Mouse (Mus musculus) liver, embryonic 13.5 days (tissue): ENCODE measurements around the gene Eif3a. TPM values are rescaled to one million over a fixed set of nuclear protein-coding genes. Genes with fewer than 3 reads are reported as not detected.

Experiments
- ATAC-seq: fragments of 200-750 bp; cut with Nextera tagmentation; 2 replicates; pipeline ENCODE4 v1.8.0; 2017; ENCODE audit warnings: low read depth, mild to moderate bottlenecking, moderate number of reproducible peaks, moderate library complexity
- DNase-seq: peaks from one replicate; pipeline ENCODE4 v3.0.0; 2022
- H3K27ac ChIP-seq: fragments of 300-500 bp; sonication (generic); 2 replicates; pipeline ENCODE4 v1.5.1; 2015; ENCODE audit warnings: moderate library complexity, mild to moderate bottlenecking, inconsistent platforms
- H3K27me3 ChIP-seq: fragments of 300-500 bp; sonication (generic); 2 replicates; pipeline ENCODE4 v1.6.1; 2015; ENCODE audit warnings: mild to moderate bottlenecking, inconsistent platforms
- H3K36me3 ChIP-seq: fragments of 300-500 bp; sonication (generic); 2 replicates; pipeline ENCODE4 v1.6.1; 2015; ENCODE audit warnings: mild to moderate bottlenecking, inconsistent platforms
- H3K4me1 ChIP-seq: fragments of 300-500 bp; sonication (generic); replicated peaks from 2 replicates; pipeline ENCODE4 v1.6.1; 2015; ENCODE audit warnings: inconsistent platforms
- H3K4me2 ChIP-seq: fragments of 300-500 bp; sonication (generic); 2 replicates; pipeline ENCODE4 v1.6.1; 2015; ENCODE audit warnings: inconsistent platforms, mild to moderate bottlenecking, moderate library complexity
- H3K4me3 ChIP-seq: fragments of 300-500 bp; sonication (generic); replicated peaks from 2 replicates; pipeline ENCODE4 v1.5.1; 2015; ENCODE audit warnings: mild to moderate bottlenecking, inconsistent platforms
- H3K9ac ChIP-seq: fragments of 300-500 bp; sonication (generic); 2 replicates; pipeline ENCODE4 v1.6.1; 2015; ENCODE audit warnings: mild to moderate bottlenecking, inconsistent platforms
- H3K9me3 ChIP-seq: fragments of 300-500 bp; sonication (generic); replicated peaks from 2 replicates; pipeline ENCODE4 v1.6.1; 2016; ENCODE audit warnings: inconsistent platforms
- WGBS: fragments of 180-500 bp; shearing (Covaris S2); methylation state at CpG from one replicate; pipeline ENCODE4 v1.1.7; 2015; ENCODE audit not compliant: insufficient replicate concordance; 5-methylcytosine and 5-hydroxymethylcytosine counted together
- polyA plus RNA-seq: library from polyadenylated mRNA; unstranded; fragments of >200 nt; fragmentation: Nextera tagmentation; extraction: Ambion mirVana; gene quantifications from 2 replicates; pipeline ENCODE4 v1.2.1, GENCODE M21; 2015

The Eif3a gene
- polyA plus RNA-seq, 1 experiment from 2014 or later = 109 TPM

- Histone ChIP-seq H3K36me3 (peaks cover 19% of the 10 kb centered on the region), H3K4me2 (peak overlapping the region; percentile 100), H3K27ac (peak overlapping the region; percentile 68; the same call in 1 of the 2 replicates), H3K9me3 (no peaks in the 10 kb centered on the region), H3K4me3 (peak overlapping the region; percentile 80), H3K9ac (peak overlapping the region; percentile 83), H3K4me1 (peaks cover 33% of the 10 kb centered on the region), H3K27me3 (peaks cover 44% of the 10 kb centered on the region)
- no peak for ATAC-seq
- WGBS = 6% methylated on average over 25 of the region's 25 CpGs
- DNase-seq = no peak
These were observed 33.2 kb downstream of the Eif3a start for GRCm38 (mm10) chr19:60757099-60757785.

DNA sequence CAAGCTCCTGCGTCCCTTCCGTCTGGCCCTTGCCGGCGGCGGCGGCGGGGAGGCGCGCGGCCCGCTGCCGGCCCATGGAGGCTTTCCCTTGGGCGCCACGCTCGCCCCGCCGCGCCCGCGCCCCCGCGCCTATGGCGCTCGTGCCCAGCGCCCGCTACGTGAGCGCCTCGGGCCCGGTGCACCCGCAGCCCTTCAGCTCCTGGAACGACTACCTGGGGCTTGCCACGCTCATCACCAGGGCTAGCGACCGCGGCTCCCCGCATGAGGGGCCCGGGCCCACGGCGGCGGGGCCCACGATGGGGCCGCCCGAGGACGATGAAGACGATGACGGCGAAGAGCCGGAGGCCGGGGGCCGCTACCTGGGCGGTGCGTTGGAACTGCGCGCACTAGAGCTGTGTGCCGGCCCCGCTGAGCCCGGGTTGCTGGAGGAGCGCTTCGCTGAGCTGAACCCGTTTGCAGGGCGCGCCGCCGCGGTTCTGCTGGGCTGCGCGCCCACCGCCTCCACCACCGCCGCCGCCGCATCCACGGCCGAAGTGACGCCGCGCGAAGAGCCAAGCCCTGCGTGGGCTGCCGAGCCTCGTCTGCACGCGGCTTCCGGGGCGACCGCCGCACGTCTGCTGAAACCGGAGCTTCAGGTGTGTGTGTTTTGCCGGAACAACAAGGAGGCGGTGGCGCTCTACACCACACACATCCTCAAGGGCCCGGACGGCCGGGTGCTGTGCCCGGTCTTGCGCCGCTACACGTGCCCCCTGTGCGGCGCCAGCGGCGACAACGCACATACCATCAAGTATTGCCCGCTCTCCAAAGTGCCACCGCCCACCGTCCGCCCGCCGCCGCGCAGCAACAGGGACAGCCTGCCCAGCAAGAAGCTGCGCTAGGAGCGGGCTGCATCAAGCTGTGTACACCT lies 34.0 kb downstream of the Eif3a start:
- H3K4me1 ChIP-seq = peaks cover 33% of the 10 kb centered on the region
- DNase-seq (peak; percentile 42), ATAC-seq (peak; percentile 43)
- H3K4me3 ChIP-seq = peak overlapping the region; percentile 80
- peak overlapping the region; percentile 68 for H3K27ac ChIP-seq
- H3K4me2 ChIP-seq = peak overlapping the region; percentile 100
- H3K9me3 ChIP-seq = no peaks in the 10 kb centered on the region
- WGBS = under 1% methylated on average over 110 of the region's 115 CpGs
- peaks cover 15% of the 10 kb centered on the region for H3K36me3 ChIP-seq
- peak overlapping the region; percentile 83 for H3K9ac ChIP-seq
- H3K27me3 ChIP-seq = peaks cover 44% of the 10 kb centered on the region

DNA sequence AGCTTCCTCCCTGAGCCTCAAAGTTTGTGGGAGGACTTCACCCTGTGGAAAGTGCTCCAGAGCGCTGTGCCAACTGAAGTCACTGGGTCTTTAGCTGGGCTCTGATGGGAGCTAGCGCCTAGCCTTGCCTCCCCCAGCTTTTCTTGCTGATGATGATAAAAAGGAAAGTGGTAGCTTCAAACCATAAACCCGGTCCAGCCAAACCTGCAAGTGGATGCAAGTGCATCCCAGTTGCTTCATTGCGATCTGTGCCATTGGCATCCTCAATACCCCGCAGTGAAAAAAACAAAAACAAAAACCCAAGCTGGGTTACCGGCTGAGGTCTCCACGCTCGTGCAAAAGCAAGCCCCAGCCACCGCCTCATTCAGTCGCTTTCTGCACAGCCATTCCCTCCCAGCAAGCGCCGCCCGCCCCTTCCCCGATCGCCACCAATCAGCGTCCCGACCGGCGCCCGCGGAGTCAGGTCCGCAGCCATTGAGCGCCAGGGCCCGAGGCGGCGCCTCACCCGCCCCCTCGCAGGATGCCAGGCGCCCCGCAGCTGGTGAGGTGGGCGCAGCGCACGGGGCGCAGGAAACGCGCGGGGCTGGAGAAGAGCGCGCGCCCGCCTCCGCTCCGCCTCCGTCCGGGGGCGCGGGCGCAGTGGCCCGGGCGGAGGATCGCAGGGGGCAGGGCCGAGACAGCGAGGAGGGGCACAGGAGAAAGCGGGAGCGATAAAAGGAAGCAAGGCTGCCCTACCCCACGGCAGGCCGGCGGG lies 34.8 kb downstream of the Eif3a start, which contains the start of gene Nanos1:
TSS of gene Nanos1 (plus strand) at position 550 of the 754 bp plus-strand sequence.
- Histone ChIP-seq H3K27me3 (peaks cover 46% of the 10 kb centered on the region), H3K9me3 (no peaks in the 10 kb centered on the region), H3K4me2 (peak within 1 kb of the TSS; percentile 100), H3K4me3 (peak within 1 kb of the TSS; percentile 80), H3K4me1 (peaks cover 33% of the 10 kb centered on the region), H3K36me3 (peaks cover 12% of the 10 kb centered on the region), H3K27ac (peak within 1 kb of the TSS; percentile 68), H3K9ac (peak within 1 kb of the TSS; percentile 83)
- WGBS = under 1% methylated on average over 57 of the region's 58 CpGs
- DNase-seq (peak; percentile 85), ATAC-seq (peak; percentile 92)

DNA sequence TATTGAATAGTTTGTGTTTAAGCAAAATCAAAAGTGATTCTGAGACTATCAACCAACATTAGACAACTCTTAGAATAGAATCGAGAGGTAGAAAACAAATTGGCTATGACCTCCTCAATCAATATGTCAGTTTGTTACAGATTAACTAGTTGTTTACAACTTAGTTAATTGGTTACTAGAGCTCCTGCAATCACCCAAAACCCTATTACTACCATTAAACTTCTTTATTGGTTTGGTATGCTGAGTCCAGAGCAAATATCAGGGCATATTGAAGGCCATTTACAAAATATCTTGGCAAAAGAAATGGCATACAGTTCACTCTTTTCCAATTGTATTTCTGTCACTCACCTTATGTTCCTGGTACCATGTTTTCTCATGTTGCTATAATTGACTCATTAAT lies 42.7 kb downstream of the Eif3a start:
- Histone ChIP-seq H3K36me3 (no peaks in the 10 kb centered on the region), H3K27me3 (0 out of 2 replicates have a peak, but pooled peaks cover 3% of the 10 kb centered on the region), H3K27ac (no peak overlapping the region), H3K9me3 (no peaks in the 10 kb centered on the region), H3K4me1 (peaks cover 21% of the 10 kb centered on the region), H3K4me2 (no peak overlapping the region), H3K4me3 (no peak overlapping the region), H3K9ac (no peak overlapping the region)
- ATAC-seq = no peak
- WGBS = 62% methylated on average over 1 of the region's 1 CpGs
- DNase-seq = no peak

- no peaks in the 10 kb centered on the region for H3K9me3 ChIP-seq
- H3K27me3 ChIP-seq = no peaks in the 10 kb centered on the region
- peaks cover 23% of the 10 kb centered on the region for H3K4me1 ChIP-seq
- H3K9ac ChIP-seq = 0 out of 2 replicates have a peak overlapping the region, but pooled peaks have one; percentile 28
- DNase-seq (peak; percentile 69), ATAC-seq (peak; percentile 99)
- H3K27ac ChIP-seq = peak overlapping the region; percentile 53
- no peak overlapping the region for H3K4me3 ChIP-seq
- 39% methylated on average over 5 of the region's 5 CpGs for WGBS
- no peaks in the 10 kb centered on the region for H3K36me3 ChIP-seq
- H3K4me2 ChIP-seq = peak overlapping the region; percentile 13
These were observed 46.5 kb downstream of the Eif3a start for GRCm38 (mm10) chr19:60743767-60744547.

GRCm38 (mm10) chr19:60740560-60740959 lies 49.9 kb downstream of the Eif3a start:
- no peak for ATAC-seq

DNA sequence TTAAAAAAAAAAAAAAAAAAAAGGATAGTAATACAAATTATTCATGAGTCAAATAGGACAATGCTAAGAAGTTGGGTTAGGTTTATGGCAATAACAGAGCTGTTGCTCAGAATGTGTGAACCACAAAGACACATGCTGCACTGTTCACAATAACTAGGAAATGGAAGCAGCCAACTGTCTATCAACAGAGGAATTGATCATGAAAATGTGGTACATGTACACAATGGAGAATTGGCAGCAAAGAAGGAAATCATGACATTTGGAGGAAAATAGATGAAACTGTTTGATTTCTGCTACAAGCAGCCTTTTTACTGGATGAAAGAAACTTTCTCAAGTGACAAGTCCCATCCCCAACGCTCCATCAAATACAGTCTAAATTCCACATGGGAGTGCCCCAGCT lies 58.5 kb downstream of the Eif3a start:
- Histone ChIP-seq H3K27ac (no peak overlapping the region), H3K36me3 (no peaks in the 10 kb centered on the region), H3K4me3 (no peak overlapping the region), H3K4me2 (no peak overlapping the region), H3K9ac (no peak overlapping the region), H3K4me1 (peaks cover 13% of the 10 kb centered on the region), H3K27me3 (peaks cover 9% of the 10 kb centered on the region), H3K9me3 (no peaks in the 10 kb centered on the region)
- no peak for ATAC-seq
- WGBS = 67% methylated on average over 1 of the region's 1 CpGs
- DNase-seq = no peak

More at GRCm38 (mm10) chr19:60740560-60740959, 49.9 kb downstream of the Eif3a start:
- no peak overlapping the region for H3K4me3 ChIP-seq
- 22% methylated on average over 1 of the region's 1 CpGs for WGBS
- no peak for DNase-seq
- no peaks in the 10 kb centered on the region for H3K27me3 ChIP-seq
- peaks cover 23% of the 10 kb centered on the region for H3K4me1 ChIP-seq
- no peak overlapping the region for H3K27ac ChIP-seq
- no peak overlapping the region for H3K4me2 ChIP-seq
- no peaks in the 10 kb centered on the region for H3K9me3 ChIP-seq
- H3K36me3 ChIP-seq = no peaks in the 10 kb centered on the region
- H3K9ac ChIP-seq = no peak overlapping the region

- no peak for DNase-seq
- 54% methylated on average over 1 of the region's 1 CpGs for WGBS
- Histone ChIP-seq H3K9me3 (no peaks in the 10 kb centered on the region), H3K27ac (no peak overlapping the region), H3K4me3 (no peak overlapping the region), H3K36me3 (no peaks in the 10 kb centered on the region), H3K9ac (no peak overlapping the region), H3K4me2 (no peak overlapping the region), H3K4me1 (peaks cover 13% of the 10 kb centered on the region), H3K27me3 (peaks cover 9% of the 10 kb centered on the region)
- peak; percentile 53 for ATAC-seq
These were observed 59.2 kb downstream of the Eif3a start for GRCm38 (mm10) chr19:60731299-60731698.

DNA sequence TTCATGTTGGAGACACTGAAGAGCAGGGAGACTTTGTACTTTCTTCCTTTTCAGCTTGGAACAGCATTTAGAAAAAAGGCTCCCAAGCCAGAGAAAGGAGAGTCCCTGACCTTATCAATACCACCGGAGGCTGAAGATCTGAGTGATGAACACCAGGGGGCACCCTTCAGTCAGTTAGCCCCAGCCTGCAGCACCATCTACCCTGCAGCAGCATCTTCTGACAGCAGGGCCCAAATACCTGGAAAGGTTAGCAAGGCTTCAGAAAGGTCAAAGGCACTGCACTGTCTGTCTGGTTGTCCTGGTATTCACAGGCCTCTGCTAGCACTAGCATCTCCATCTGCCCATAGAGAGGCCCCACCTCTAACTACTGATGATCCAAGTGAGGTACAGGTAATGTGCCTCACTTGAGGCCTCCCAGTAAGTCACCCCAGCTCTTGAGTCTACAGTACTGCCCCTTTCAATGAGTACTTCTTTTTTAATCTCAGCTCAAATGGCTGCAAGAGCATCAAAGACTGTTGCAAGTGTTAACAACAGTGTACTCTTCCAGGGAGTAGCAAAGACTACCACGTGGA lies 60.1 kb downstream of the Eif3a start:
- ATAC-seq (peak; percentile 70), DNase-seq (peak; percentile 42)
- Histone ChIP-seq H3K4me1 (peaks cover 13% of the 10 kb centered on the region), H3K9ac (no peak overlapping the region), H3K27ac (no peak overlapping the region), H3K4me2 (no peak overlapping the region), H3K36me3 (no peaks in the 10 kb centered on the region), H3K27me3 (peaks cover 9% of the 10 kb centered on the region), H3K9me3 (no peaks in the 10 kb centered on the region), H3K4me3 (no peak overlapping the region)
- WGBS = 40% methylated on average over 2 of the region's 2 CpGs

DNA sequence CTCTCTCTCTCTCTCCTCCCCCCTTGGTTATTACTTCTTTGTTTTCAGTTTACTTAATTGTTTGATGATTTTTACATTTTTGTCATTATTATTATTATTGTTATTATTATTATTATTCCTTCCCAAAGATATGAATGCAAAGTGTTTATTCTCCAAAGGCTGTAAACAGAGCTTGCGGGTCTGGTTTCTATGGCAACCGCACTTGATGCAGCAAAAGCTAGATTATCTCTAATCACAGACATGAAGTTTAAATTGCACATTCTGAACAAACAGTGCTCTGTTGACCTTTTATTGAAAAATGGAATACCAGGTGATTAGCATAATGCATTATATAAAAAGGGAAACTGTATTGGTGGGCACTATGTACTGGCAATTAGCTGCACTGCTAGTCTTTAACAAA lies 74.1 kb downstream of the Eif3a start:
- Histone ChIP-seq H3K36me3 (no peaks in the 10 kb centered on the region), H3K9ac (no peak overlapping the region), H3K27me3 (0 out of 2 replicates have a peak, but pooled peaks cover 2% of the 10 kb centered on the region), H3K4me1 (no peaks in the 10 kb centered on the region), H3K4me2 (no peak overlapping the region), H3K4me3 (no peak overlapping the region), H3K9me3 (no peaks in the 10 kb centered on the region), H3K27ac (no peak overlapping the region)
- no peak for DNase-seq
- WGBS = 84% methylated on average over 2 of the region's 2 CpGs
- ATAC-seq = no peak
